Mouse (Mus musculus): ENCODE data around the gene Ephb2. TPM values are rescaled to one million over a fixed set of nuclear protein-coding genes. Genes with fewer than 3 reads are reported as not detected.

Ephb2 gene
- total and polyA plus RNA-seq, 3 experiments, result 0.08 TPM; not detected in 2

GRCm38 (mm10) chr4:136833619-136834351 is 2.0 kb downstream of the Ephb2 start:
- Histone ChIP-seq H3K4me1 (ENCODE audit: control insufficient read depth in 1 of 2, insufficient read depth in 2 of 2) (peaks cover 0 to 21% of the 10 kb centered on the region in 2 experiments; a peak in 2 of 4 replicates), H3K27me3 (replicated peaks) (peaks cover 65% of the 10 kb centered on the region), H3K4me2 (ENCODE audit: insufficient read depth, low read depth, poor library complexity, severe bottlenecking) (no peak overlapping the region), H3K79me2 (replicated peaks; ENCODE audit: control insufficient read depth, extremely low read depth, insufficient read depth, poor library complexity, severe bottlenecking) (no peaks in the 10 kb centered on the region), H3K4me3 (replicated peaks in 1 of 3; ENCODE audit: low read depth in 2 of 3, low read length in 2 of 3, poor library complexity in 1 of 3) (no peak overlapping the region), H3K27ac (ENCODE audit: insufficient read depth, low read depth) (no peak overlapping the region), H3K9me3 (replicated peaks; ENCODE audit: low read length) (peaks cover 7% of the 10 kb centered on the region), H3K36me3 (replicated peaks in 1 of 2; ENCODE audit: control insufficient read depth in 1 of 2, insufficient read depth in 1 of 2, low read length in 1 of 2) (no peaks in the 10 kb centered on the region), H3K9ac (ENCODE audit: insufficient read depth, low read depth) (no peak overlapping the region)
- DNase-seq (ENCODE audit: extremely low read depth), result no peak
- dilution Hi-C loops (cut with MboI; ENCODE audit: extremely low pct_ligation_motif_present, extremely low pct_unique_long_range_greater_than_20kb, low sequenced_read_pairs), result no loop called here
- in situ Hi-C loops (cut with MboI; ENCODE audit: low pct_ligation_motif_present, low pct_unique_long_range_greater_than_20kb, low sequenced_read_pairs), result no loop called here
- TF ChIP-seq MAFK (IDR thresholded peaks at IDR 0.05; ENCODE audit: insufficient replicate concordance, low read length) (no peak), TCF12 (IDR thresholded peaks at IDR 0.05; ENCODE audit: low read depth, low read length) (no peak), BHLHE40 (IDR thresholded peaks at IDR 0.05; ENCODE audit: low read depth, low read length) (no peak), PAX5 (IDR thresholded peaks at IDR 0.05; ENCODE audit: low read length) (no peak), USF2 (conservative IDR thresholded peaks at IDR 0.05; ENCODE audit: low read depth, low read length) (no peak), SMC3 (IDR thresholded peaks at IDR 0.05; ENCODE audit: low read depth, low read length) (no peak), NELFE (IDR thresholded peaks at IDR 0.05; ENCODE audit: low read depth, low read length) (no peak), ZKSCAN1 (IDR thresholded peaks at IDR 0.05; ENCODE audit: borderline replicate concordance, low read depth, low read length) (no peak), RAD21 (IDR thresholded peaks at IDR 0.05; ENCODE audit: low read depth, low read length) (no peak), HCFC1 (IDR thresholded peaks at IDR 0.05; ENCODE audit: low read depth, low read length) (no peak), MAZ (IDR thresholded peaks at IDR 0.05; ENCODE audit: low read depth, low read length) (no peak), POLR2A (IDR thresholded peaks at IDR 0.05; ENCODE audit: low read depth, low read length) (no peak), ZC3H11A (IDR thresholded peaks at IDR 0.05; ENCODE audit: low read depth, low read length) (no peak), GABPA (IDR thresholded peaks at IDR 0.05; ENCODE audit: insufficient replicate concordance, low read depth, low read length) (no peak), ZMIZ1 (IDR thresholded peaks at IDR 0.05; ENCODE audit: low read depth, low read length) (no peak), ELF1 (IDR thresholded peaks at IDR 0.05; ENCODE audit: low read depth, low read length) (no peak), TBP (conservative IDR thresholded peaks at IDR 0.05; ENCODE audit: low read depth, low read length) (no peak), NRF1 (IDR thresholded peaks at IDR 0.05; ENCODE audit: low read depth, low read length) (no peak), MAX (IDR thresholded peaks at IDR 0.05; ENCODE audit: low read length) (no peak), CHD1 (IDR thresholded peaks at IDR 0.05; ENCODE audit: low read depth, low read length) (no peak)
